Mouse (Mus musculus): ENCODE data around the gene Rps12. TPM values are rescaled to one million over a fixed set of nuclear protein-coding genes. Genes with fewer than 3 reads are reported as not detected.

Rps12 gene
- total RNA-seq (2021) = 100 to 1,000 TPM; 181 to 221 TPM

- intact Hi-C loops (cut with DNase I) = loop anchor here (1.0 to 10.0 kb wide), 3 partner anchors 9 to 1082 kb away; partner anchors contain the start of genes Slc18b1 and Tbpl1
- peak; percentile 99 for DNase-seq (ENCODE audit: low spot score in 2 of 2)
Measured at GRCm38 (mm10) chr10:23787062-23787821, at the start of gene Rps12. Rps12 (minus strand) TSS chr10:23787275.

DNA sequence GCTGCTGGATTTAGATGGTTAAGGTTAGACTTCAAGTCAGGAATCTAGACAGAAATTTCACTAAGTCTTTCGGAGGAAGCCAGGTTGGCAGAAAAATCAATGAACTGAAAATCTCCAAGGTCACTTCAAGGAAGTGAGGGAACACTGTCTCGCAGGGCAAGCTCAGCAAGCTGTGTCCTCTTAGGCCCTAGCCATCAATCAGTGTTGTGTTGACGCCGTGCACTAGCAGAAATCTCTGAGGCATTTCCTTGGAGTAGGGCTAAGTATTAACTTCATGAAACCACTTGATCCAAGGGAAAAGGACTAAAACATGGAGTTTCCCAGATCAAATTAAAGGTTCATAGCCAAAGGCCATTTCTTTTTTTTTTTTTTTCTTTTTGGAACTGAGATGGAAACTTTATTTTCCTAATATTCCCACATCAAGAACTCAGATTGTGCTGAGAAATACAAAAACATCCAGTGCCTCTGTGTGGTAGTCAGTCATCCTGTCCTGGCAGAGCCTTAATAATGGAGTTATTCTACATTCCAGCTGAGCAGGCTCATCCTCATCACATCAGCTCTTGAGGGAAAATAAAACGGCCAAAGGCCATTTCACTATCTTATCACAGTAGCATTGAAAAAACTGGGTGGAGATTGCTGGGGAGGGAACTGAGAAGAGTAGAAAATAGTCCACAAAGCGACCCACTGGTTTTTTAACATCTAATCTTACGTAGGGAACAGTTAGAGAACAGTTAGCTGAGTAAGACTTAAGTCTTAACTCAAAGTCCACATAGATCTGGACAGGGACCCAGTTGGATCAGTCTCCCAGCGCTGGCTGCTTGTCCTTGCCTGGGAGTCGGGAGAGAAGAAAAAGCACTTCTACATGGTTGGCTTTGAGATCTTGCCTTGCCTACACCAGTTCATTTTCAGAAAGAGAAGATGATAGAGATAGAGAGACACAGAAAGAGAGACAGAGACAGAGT lies 49.2 kb upstream of the Rps12 start:
- DNase-seq (ENCODE audit: low spot score in 2 of 2) = no peak
- intact Hi-C loops (cut with DNase I) = no loop called here

DNA sequence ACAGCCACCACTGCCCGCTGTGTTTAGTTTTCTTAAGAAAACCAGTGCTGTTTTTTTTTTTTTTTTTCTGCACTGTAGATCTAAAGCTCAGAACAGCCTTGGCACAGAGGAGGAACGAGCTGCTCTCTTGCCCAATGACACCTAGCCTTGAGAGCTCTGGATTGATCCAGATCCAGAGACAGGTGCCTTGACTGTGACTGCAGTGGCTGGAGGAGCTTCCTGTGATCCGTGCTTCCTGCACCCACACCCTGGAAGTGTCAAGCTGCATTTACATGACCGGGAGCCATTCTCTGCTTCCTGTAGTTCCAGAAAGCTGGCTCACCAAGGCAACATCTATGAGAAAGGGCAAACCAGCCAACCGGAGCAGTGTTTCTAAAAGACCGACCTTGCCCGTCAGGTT lies 39.4 kb upstream of the Rps12 start:
- DNase-seq (ENCODE audit: low spot score in 2 of 2) = no peak
- intact Hi-C loops (cut with DNase I) = no loop called here

GRCm38 (mm10) chr10:23816241-23816640 lies 29.2 kb upstream of the Rps12 start:
- DNase-seq (ENCODE audit: low spot score in 2 of 2) = no peak
- intact Hi-C loops (cut with DNase I) = loop anchor here (5.0 kb wide), 1 partner anchor 161 kb away; no protein-coding TSS in a partner anchor

- DNase-seq (ENCODE audit: low spot score in 2 of 2) = peak; percentile 78 to 79
- intact Hi-C loops (cut with DNase I) = loop anchor here (5.0 kb wide), 1 partner anchor 162 kb away; no protein-coding TSS in a partner anchor
Measured at GRCm38 (mm10) chr10:23815168-23815567, 28.1 kb upstream of the Rps12 start.

GRCm38 (mm10) chr10:23812852-23813766 lies 26.0 kb upstream of the Rps12 start:
- intact Hi-C loops (cut with DNase I) = loop anchor here (2.0 kb wide), 2 partner anchors 268 to 318 kb away; no protein-coding TSS in a partner anchor
- no peak for DNase-seq (ENCODE audit: low spot score in 2 of 2)

DNA sequence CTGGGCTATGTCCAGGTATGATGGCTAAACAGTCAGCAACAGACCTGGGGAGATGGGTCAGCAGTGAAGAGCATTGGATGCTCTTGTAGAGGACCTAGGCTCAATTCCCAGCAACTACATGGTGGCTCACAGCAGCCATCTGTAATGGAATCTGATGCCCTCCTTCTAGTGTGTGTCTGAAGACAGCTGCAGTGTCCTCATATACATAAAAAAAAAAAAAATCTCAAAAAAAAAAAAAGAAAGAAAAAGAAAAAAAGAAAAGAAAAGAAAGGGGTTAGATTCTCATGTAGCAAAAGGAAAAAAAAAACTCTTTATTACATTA lies 25.3 kb upstream of the Rps12 start:
- DNase-seq (ENCODE audit: low spot score in 2 of 2) = no peak
- intact Hi-C loops (cut with DNase I) = loop anchor here (2.0 kb wide), 2 partner anchors 268 to 318 kb away; no protein-coding TSS in a partner anchor

DNA sequence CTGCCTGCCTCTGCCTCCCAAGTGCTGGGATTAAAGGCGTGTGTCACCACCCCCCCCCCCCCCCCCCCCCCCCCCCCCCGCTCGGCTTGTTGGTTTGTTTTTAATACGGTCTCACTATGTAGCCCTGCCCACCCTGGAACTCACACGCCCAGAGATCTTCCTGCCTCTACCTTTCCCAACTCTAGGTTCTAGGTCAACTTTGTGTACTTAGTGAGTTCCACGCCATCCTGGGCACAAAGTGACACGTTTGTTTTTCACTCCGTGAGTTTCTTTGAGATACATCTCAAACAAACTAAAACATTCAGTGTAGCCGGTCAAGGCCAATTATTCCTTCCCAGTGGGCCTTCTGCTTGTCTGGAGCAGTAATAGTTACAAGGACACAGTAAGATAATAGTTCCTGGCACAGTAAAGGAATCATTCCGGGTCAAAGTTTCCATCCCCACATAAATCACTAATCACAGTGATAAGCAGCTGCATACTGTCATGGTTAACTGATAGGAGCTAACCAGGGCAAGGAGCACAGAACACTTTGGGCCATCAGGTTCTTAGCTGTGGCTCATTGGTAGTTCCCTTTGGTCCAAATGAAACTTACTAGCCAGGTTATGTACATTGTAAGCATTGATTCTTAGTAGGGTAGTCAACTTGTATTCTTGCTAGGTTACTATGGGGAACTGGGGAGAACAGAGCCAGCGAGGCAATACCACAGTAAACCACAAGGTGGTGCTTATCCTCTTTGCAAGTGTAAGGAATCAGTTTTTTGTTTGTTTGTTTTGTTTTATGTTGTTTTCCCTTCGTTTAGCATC lies 24.8 kb upstream of the Rps12 start:
- intact Hi-C loops (cut with DNase I) = loop anchor here (2.0 kb wide), 2 partner anchors 269 to 319 kb away; no protein-coding TSS in a partner anchor
- peak; percentile 74 to 76 for DNase-seq (ENCODE audit: low spot score in 2 of 2)

DNA sequence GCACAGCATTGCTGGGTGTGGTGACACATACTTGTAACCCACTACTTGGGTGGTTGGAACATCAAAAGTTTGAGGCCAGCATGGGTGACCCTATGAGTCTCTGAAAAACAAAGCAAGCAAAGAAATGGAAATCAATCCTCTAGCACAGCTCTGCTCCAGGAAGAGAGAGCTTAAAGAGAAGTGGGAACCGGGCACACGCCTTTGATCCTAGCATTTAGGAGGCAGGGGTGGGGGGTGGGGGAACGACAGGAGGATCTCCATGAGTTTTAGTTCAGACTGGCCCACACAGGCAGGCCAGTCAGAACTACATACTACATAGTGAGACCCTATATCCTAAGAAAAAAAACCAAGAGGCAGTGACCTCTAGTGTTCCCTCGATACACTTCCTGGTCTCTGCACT lies 19.1 kb upstream of the Rps12 start:
- intact Hi-C loops (cut with DNase I) = no loop called here
- DNase-seq (ENCODE audit: low spot score in 2 of 2) = no peak

DNA sequence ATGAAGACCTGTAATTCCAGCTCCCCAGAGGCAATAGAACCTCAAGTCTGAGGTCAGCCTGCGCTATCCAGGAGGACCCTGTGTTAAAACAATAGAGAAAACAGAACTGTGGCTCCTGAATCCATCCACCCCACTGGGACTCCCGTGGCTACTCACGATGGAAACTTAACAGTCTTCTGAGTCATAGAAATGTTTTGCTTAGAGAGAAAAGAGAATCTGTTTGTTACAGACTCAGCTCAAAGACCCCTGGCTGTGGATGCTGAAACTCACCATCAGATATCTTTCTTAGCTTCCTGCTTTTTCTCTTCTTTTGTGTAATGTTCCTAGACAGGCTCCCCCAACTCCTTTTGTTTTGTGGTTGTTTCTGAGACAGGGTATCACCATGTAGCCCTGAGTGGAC lies 17.6 kb upstream of the Rps12 start:
- no peak for DNase-seq (ENCODE audit: low spot score in 2 of 2)
- intact Hi-C loops (cut with DNase I) = no loop called here

DNA sequence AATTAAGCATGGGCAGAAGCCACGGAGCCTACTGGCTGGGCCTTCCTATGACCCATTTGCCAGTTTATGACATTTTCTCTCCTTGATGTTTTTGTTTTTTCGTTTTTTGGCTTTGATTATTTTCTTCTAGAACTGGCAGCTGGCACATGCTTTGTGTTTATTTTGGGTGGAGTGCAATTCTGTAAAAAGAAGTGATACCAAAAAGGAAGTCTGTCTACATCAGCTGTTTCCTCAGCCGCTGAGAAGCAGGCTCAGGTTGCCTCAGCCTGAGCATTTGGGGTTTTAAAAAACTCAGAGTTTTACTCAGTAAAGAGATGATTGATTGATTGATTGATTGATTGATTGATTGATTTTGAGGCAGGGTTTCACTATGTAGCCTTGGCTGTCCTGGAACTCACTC lies 15.8 kb upstream of the Rps12 start:
- intact Hi-C loops (cut with DNase I) = no loop called here

GRCm38 (mm10) chr10:23799933-23800332 lies 12.9 kb upstream of the Rps12 start:
- no peak for DNase-seq (ENCODE audit: low spot score in 2 of 2)
- intact Hi-C loops (cut with DNase I) = no loop called here

More for the DNA sequence above, 15.8 kb upstream of the Rps12 start:
- DNase-seq (ENCODE audit: low spot score in 2 of 2) = no peak

DNA sequence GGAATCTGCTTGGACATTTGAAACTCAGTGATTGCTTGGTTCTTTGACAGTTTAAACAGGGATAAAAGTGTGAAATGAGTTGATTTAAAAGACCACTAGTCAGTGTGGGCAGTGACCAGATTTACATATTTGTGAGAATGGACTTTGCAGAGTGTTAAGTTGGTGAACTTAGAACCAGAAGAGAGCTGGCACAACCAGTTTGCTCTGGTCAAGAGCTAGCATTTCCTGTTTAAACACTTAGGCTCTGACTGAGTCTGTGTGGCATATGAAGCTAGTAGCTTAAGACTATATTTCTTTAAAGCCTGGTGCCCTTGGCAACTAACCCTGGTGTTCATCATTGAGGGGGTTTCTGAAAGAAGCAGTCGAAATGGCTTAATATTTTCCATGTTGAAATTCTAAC lies 11.1 kb upstream of the Rps12 start:
- no peak for DNase-seq (ENCODE audit: low spot score in 2 of 2)
- intact Hi-C loops (cut with DNase I) = no loop called here

- intact Hi-C loops (cut with DNase I) = no loop called here
- DNase-seq (ENCODE audit: low spot score in 2 of 2) = no peak
Measured at GRCm38 (mm10) chr10:23797606-23798005, 10.5 kb upstream of the Rps12 start.

- DNase-seq (ENCODE audit: low spot score in 2 of 2) = peak; percentile 39
- intact Hi-C loops (cut with DNase I) = loop anchor here (1.0 kb wide), 1 partner anchor 10 kb away; the partner anchor contains the start of gene Rps12
Measured at GRCm38 (mm10) chr10:23796551-23797503, 9.8 kb upstream of the Rps12 start, which contains the start of gene Slc18b1. Slc18b1 (plus strand) TSS chr10:23796986.

DNA sequence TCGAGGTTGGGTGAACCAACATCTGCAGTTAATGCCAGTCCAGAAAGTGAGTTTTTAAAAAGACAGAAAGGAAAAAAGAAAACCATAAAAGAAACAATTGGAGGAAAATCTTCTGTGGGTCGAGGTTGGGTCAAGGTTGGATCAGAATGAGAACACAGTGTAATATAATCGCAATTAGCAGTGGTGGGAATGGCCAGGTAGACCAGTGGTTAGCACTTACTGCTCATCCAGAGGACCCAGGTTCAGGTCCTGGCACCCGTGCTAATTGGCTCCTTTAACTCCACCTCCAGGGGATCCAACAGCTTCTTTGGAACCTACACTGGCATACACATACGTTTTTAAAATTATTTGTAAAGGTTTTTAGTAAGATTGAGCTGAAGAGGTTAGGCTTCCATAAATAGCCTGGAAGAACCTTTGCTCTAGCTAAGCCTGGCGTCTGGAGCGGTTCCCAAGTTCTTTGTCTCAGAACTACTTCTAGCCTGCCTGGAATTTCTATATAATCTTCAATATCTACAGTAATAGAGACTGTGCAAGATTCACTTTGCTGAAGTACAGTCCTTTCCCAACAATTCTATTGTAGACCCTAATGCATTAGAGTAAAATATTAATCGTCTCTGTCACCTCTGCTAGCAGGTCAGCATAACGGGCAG lies 8.9 kb upstream of the Rps12 start:
- no peak for DNase-seq (ENCODE audit: low spot score in 2 of 2)
- intact Hi-C loops (cut with DNase I) = loop anchor here (1.0 kb wide), 1 partner anchor 9 kb away; the partner anchor contains the start of gene Rps12
